Mouse (Mus musculus) cortical plate, adult 2 months (tissue): ENCODE measurements at regions not wholly inside any gene's neighbourhood (a gene's known extent, or its start where the extent isn't known, plus 50 kb on each side); places are given as distances from the start of the nearest gene placed in this dataset.

Experiments
- H3K27ac ChIP-seq: fragments of 200-500 bp; 2 replicates; pipeline ENCODE4 v1.5.1; 2012; ENCODE audit warnings: low read length, control low read depth, inconsistent platforms; ENCODE audit not compliant: insufficient read depth
- H3K4me1 ChIP-seq: fragments of 200-500 bp; 2 replicates; pipeline ENCODE4 v1.6.1; 2011; ENCODE audit warnings: low read length; ENCODE audit not compliant: control insufficient read depth, insufficient read depth
- H3K4me3 ChIP-seq: fragments of 200-500 bp; 2 replicates; pipeline ENCODE4 v1.5.1; 2011; ENCODE audit warnings: mild to moderate bottlenecking, low read length, control low read depth; ENCODE audit not compliant: insufficient read depth
- CTCF ChIP-seq: fragments of 200-500 bp; IDR thresholded peaks from 2 replicates; pipeline ENCODE4 v1.5.1; 2011; ENCODE audit warnings: mild to moderate bottlenecking, control low read depth, low read length; ENCODE audit not compliant: insufficient read depth; ENCODE audit errors: extremely low read depth
- POLR2A ChIP-seq: fragments of 200-500 bp; IDR thresholded peaks from 2 replicates; pipeline ENCODE4 v1.6.1; 2011; ENCODE audit warnings: mild to moderate bottlenecking, low read length, control low read depth; ENCODE audit not compliant: insufficient read depth; ENCODE audit errors: extremely low read depth

DNA sequence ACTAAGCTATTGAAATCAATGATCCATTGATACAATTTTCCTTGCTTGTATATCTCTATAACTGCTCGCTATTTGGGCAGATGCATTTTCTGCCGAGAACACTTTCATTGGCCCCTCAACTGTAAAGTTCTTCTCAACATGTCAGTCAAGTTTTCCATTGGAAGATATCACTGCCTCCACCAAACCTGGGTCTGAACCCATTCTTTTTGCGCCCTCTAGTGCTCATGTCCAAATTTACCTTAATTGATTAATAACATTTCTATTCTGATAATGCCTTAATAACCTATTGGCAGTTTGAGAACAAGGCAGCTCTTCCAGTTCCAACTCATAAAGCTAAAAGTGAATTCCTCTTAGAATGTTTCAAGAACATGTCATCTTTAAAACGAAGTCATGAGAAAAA, 132.2 kb upstream of the Ncam2 start:
- TF ChIP-seq POLR2A = no peak
- peak; percentile 38; the same call in 1 of the 2 replicates for TF ChIP-seq CTCF

More for the DNA sequence above, 132.2 kb upstream of the Ncam2 start:
- H3K4me3 ChIP-seq = no peak overlapping the region
- H3K4me1 ChIP-seq = no peaks in the 10 kb centered on the region
- H3K27ac ChIP-seq = no peak overlapping the region
